Mouse (Mus musculus): ENCODE measurements at regions not wholly inside any gene's neighbourhood (a gene's known extent, or its start where the extent isn't known, plus 50 kb on each side); places are given as distances from the start of the nearest gene placed in this dataset.

- no peak for DNase-seq (ENCODE audit: low read depth)
These were observed 267.0 kb upstream of the Setmar start for GRCm38 (mm10) chr6:107797845-107798244.

GRCm38 (mm10) chr6:107803056-107803455, 261.8 kb upstream of the Setmar start:
- DNase-seq (ENCODE audit: low read depth): no peak
